ENCODE assay signal across 8 mouse cellular contexts in genomic region chr11:45008078-45008477, GRCm38 (mm10).
A peak's percentile ranks its signal among the peaks of the same experiment; 100 is the strongest.
DNase-seq lines count a peak whose midpoint lies in the region; ATAC-seq and TF ChIP-seq lines count a peak whose summit lies in the region.

No protein-coding gene starts in this region.

- H3K9me3 ChIP-seq in heart, embryonic 14.5 days (ENCODE audit: control insufficient read depth, low read length) = no peaks in the 10 kb centered on the region
- H3K9me3 ChIP-seq in liver, embryonic 14.5 days (ENCODE audit: control insufficient read depth, low read length) = no peaks in the 10 kb centered on the region
- H3K9me3 ChIP-seq in neural tube, embryonic 12.5 days = no peaks in the 10 kb centered on the region
- no peaks in the 10 kb centered on the region for H3K9me3 ChIP-seq in stomach, postnatal 0 days (ENCODE audit: control insufficient read depth, low read length)

- 8% methylated on average over 7 of the region's 7 CpGs for WGBS in heart, embryonic 14.5 days
- WGBS in liver, embryonic 14.5 days (ENCODE audit: insufficient replicate concordance) = 2% methylated on average over 7 of the region's 7 CpGs
- WGBS in neural tube, embryonic 12.5 days = 2% methylated on average over 7 of the region's 7 CpGs
- 5% methylated on average over 7 of the region's 7 CpGs for WGBS in stomach, postnatal 0 days

- no peak overlapping the region for H3K27ac ChIP-seq in heart, embryonic 14.5 days (replicated peaks in 1 of 2; ENCODE audit: control insufficient read depth in 1 of 2, insufficient read depth in 1 of 2, low read depth in 2 of 2, low read length in 2 of 2)
- H3K27ac ChIP-seq in liver, embryonic 14.5 days = no peak overlapping the region
- no peak overlapping the region for H3K27ac ChIP-seq in neural tube, embryonic 12.5 days
- H3K27ac ChIP-seq in stomach, postnatal 0 days (replicated peaks) = no peak overlapping the region

- no peaks in the 10 kb centered on the region for H3K27me3 ChIP-seq in heart, embryonic 14.5 days (ENCODE audit: control insufficient read depth, insufficient read depth, low read length)
- no peaks in the 10 kb centered on the region for H3K27me3 ChIP-seq in liver, embryonic 14.5 days (ENCODE audit: control insufficient read depth, insufficient read depth, low read length)
- no peaks in the 10 kb centered on the region for H3K27me3 ChIP-seq in neural tube, embryonic 12.5 days (replicated peaks)
- H3K27me3 ChIP-seq in stomach, postnatal 0 days (ENCODE audit: control insufficient read depth, insufficient read depth, low read length) = no peaks in the 10 kb centered on the region

- H3K4me2 ChIP-seq in heart, embryonic 14.5 days (ENCODE audit: low read length) = peak overlapping the region; percentile 60
- peak overlapping the region; percentile 28; the same call in 1 of the 2 replicates for H3K4me2 ChIP-seq in liver, embryonic 14.5 days (ENCODE audit: low read depth)
- peak overlapping the region; percentile 33; the same call in 1 of the 2 replicates for H3K4me2 ChIP-seq in neural tube, embryonic 12.5 days (replicated peaks)
- 0 out of 2 replicates have a peak overlapping the region, but pooled peaks have one; percentile 18 for H3K4me2 ChIP-seq in stomach, postnatal 0 days (replicated peaks; ENCODE audit: low read depth)

- H3K9ac ChIP-seq in heart, embryonic 14.5 days (ENCODE audit: low read length) = no peak overlapping the region
- H3K9ac ChIP-seq in liver, embryonic 14.5 days (replicated peaks) = no peak overlapping the region
- H3K9ac ChIP-seq in neural tube, embryonic 12.5 days = no peak overlapping the region
- H3K9ac ChIP-seq in stomach, postnatal 0 days (ENCODE audit: low read length) = no peak overlapping the region

- TF ChIP-seq EP300 in liver, embryonic 14.5 days (IDR thresholded peaks at IDR 0.05; ENCODE audit: low read depth) = no peak
- no peak for TF ChIP-seq EP300 in stomach, postnatal 0 days (optimal IDR thresholded peaks at IDR 0.05)

- H3K4me1 ChIP-seq in heart, embryonic 14.5 days (ENCODE audit: control insufficient read depth in 2 of 2, insufficient read depth in 2 of 2, low read length in 2 of 2) = peaks cover 0 to 3% of the 10 kb centered on the region in 2 experiments; a peak in 1 of 4 replicates
- H3K4me1 ChIP-seq in liver, embryonic 14.5 days (replicated peaks; ENCODE audit: control insufficient read depth in 2 of 2, insufficient read depth in 2 of 2, low read length in 1 of 2) = no peaks in the 10 kb centered on the region
- peaks cover 6% of the 10 kb centered on the region; the same call in 1 of the 2 replicates for H3K4me1 ChIP-seq in neural tube, embryonic 12.5 days
- no peaks in the 10 kb centered on the region for H3K4me1 ChIP-seq in stomach, postnatal 0 days (replicated peaks; ENCODE audit: control insufficient read depth, insufficient read depth)

- H3K36me3 ChIP-seq in heart, embryonic 14.5 days (ENCODE audit: control insufficient read depth, insufficient read depth, low read length) = no peaks in the 10 kb centered on the region
- no peaks in the 10 kb centered on the region for H3K36me3 ChIP-seq in liver, embryonic 14.5 days (replicated peaks; ENCODE audit: control insufficient read depth, insufficient read depth, low read depth)
- peaks cover 3% of the 10 kb centered on the region; the same call in 1 of the 2 replicates for H3K36me3 ChIP-seq in neural tube, embryonic 12.5 days
- no peaks in the 10 kb centered on the region for H3K36me3 ChIP-seq in stomach, postnatal 0 days (ENCODE audit: control insufficient read depth, insufficient read depth, low read length)

- ATAC-seq in heart, embryonic 14.5 days (ENCODE audit: insufficient number of reproducible peaks, insufficient read depth, low FRiP score, low read depth) = no peak
- no peak for ATAC-seq in liver, embryonic 14.5 days (ENCODE audit: insufficient read depth)
- ATAC-seq in neural tube, embryonic 12.5 days (ENCODE audit: low FRiP score, low read depth) = peak; percentile 77
- no peak for ATAC-seq in stomach, postnatal 0 days (ENCODE audit: low FRiP score, low TSS enrichment)

- H3K4me3 ChIP-seq in heart, embryonic 14.5 days (ENCODE audit: control insufficient read depth in 1 of 2, insufficient read depth in 1 of 2, low read depth in 1 of 2, low read length in 2 of 2) = peak overlapping the region in 1 of 2 experiments; percentile 24; a peak in 1 of 4 replicates
- no peak overlapping the region for H3K4me3 ChIP-seq in liver, embryonic 14.5 days (ENCODE audit: insufficient read depth in 1 of 2, low read depth in 2 of 2, low read length in 2 of 2)
- H3K4me3 ChIP-seq in neural tube, embryonic 12.5 days = no peak overlapping the region
- H3K4me3 ChIP-seq in stomach, postnatal 0 days (ENCODE audit: low read depth, low read length) = no peak overlapping the region

- TF ChIP-seq CTCF in liver, embryonic 14.5 days (IDR thresholded peaks at IDR 0.05; ENCODE audit: low read depth) = peak; percentile 91
- TF ChIP-seq CTCF in stomach, postnatal 0 days (IDR thresholded peaks at IDR 0.05; ENCODE audit: low read depth) = peak; percentile 97

- DNase-seq in 416B (ENCODE audit: low read depth) = peak; percentile 41
- DNase-seq in adrenal gland, postnatal 4 days (ENCODE audit: low spot score in 2 of 2) = peak; percentile 62 to 68
- peak; percentile 36 for DNase-seq in fibroblast of lung, adult 2 months (ENCODE audit: low read depth)
- peak; percentile 76 to 87 for DNase-seq in kidney, postnatal 25 days
- peak; percentile 2 to 10 (median 9) for DNase-seq in liver, embryonic 14.5 days (ENCODE audit: low read depth in 3 of 3, low spot score in 3 of 3)
- DNase-seq in stomach, postnatal 0 days (ENCODE audit: low spot score) = peak; percentile 76

Comparison
In these comparisons a context has a peak if more than half of its experiments do, and no peak if none do; other contexts are left out.
1. DNase-seq: peak in every context shown above with its lines; median percentile 82 in kidney, postnatal 25 days; 76 in stomach, postnatal 0 days; 65 in adrenal gland, postnatal 4 days; 41 in 416B; 36 in fibroblast of lung, adult 2 months; 9 in liver, embryonic 14.5 days.